Mouse (Mus musculus) spleen, adult 2 months (tissue): Measurements from ENCODE around the gene Nol10.

Experiments used
- CTCF ChIP-seq: fragments of 200-500 bp; IDR thresholded peaks from 2 replicates; pipeline ENCODE4 v1.5.1; 2011; ENCODE audit warnings: mild to moderate bottlenecking, inconsistent platforms; ENCODE audit not compliant: insufficient read depth, insufficient read length, insufficient replicate concordance; ENCODE audit errors: extremely low read depth
- POLR2A ChIP-seq: fragments of 200-500 bp; IDR thresholded peaks from 2 replicates; pipeline ENCODE4 v1.6.1; 2011; ENCODE audit warnings: low read depth, low read length, inconsistent platforms

DNA sequence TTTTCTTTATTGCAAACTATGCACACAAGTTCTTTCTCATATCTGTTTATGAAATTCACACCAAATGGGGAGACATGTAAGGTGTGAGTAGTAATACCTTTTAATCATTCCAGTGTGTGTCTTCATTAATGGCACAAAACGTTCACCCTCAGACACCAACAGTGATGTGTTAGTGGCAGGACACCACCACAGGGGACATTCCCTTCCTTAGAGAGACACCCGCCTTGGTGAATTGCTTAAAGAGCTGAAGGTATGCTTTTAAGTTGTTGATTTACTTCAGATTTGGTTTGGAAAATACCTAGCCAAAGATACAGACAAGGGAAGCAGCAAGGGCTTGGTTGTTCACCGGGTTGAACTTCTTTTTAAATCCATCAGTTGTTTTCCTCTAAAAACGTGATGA, 102.7 kb downstream of the Nol10 start:
- TF ChIP-seq POLR2A (no peak), CTCF (no peak)
